Mouse (Mus musculus) stomach, embryonic 14.5 days (tissue): ENCODE results near the gene Pikfyve. TPM values are rescaled to one million over a fixed set of nuclear protein-coding genes. Genes with fewer than 3 reads are reported as not detected.
A peak's percentile ranks its signal among the peaks of the same experiment; 100 is the strongest.

Experiments
- ATAC-seq: fragments of 200-750 bp; cut with Nextera tagmentation; 2 replicates; pipeline ENCODE4 v1.8.0; 2017; ENCODE audit warnings: low read depth, moderate TSS enrichment; ENCODE audit not compliant: insufficient number of reproducible peaks, insufficient read depth, low FRiP score
- H3K27ac ChIP-seq: fragments of 300-500 bp; sonication (generic); 2 replicates; pipeline ENCODE4 v1.5.1; 2014; ENCODE audit warnings: mild to moderate bottlenecking, low read length, moderate library complexity, mixed read lengths
- H3K27me3 ChIP-seq: fragments of 300-500 bp; sonication (generic); 2 replicates; pipeline ENCODE4 v1.6.1; 2014; ENCODE audit warnings: low read length, control low read depth, mixed read lengths; ENCODE audit not compliant: control insufficient read depth, insufficient read depth
- H3K36me3 ChIP-seq: fragments of 300-500 bp; sonication (generic); 2 replicates; pipeline ENCODE4 v1.6.1; 2014; ENCODE audit warnings: mild to moderate bottlenecking, control low read depth, low read length, moderate library complexity, mixed read lengths; ENCODE audit not compliant: control insufficient read depth, insufficient read depth
- H3K4me1 ChIP-seq: fragments of 300-500 bp; sonication (generic); 2 replicates; pipeline ENCODE4 v1.6.1; 2014; ENCODE audit warnings: low read length, control low read depth, mixed read lengths; ENCODE audit not compliant: control insufficient read depth, insufficient read depth
- H3K4me2 ChIP-seq: fragments of 300-500 bp; sonication (generic); replicated peaks from 2 replicates; pipeline ENCODE4 v1.6.1; 2014; ENCODE audit warnings: low read depth, low read length, control low read depth
- H3K4me3 ChIP-seq: fragments of 300-500 bp; sonication (generic); 2 replicates; pipeline ENCODE4 v1.5.1; 2014; ENCODE audit warnings: low read depth, low read length, control low read depth
- H3K9ac ChIP-seq: fragments of 300-500 bp; sonication (generic); replicated peaks from 2 replicates; pipeline ENCODE4 v1.6.1; 2014; ENCODE audit warnings: low read depth, mild to moderate bottlenecking, control low read depth, low read length, moderate library complexity, mixed read lengths
- H3K9me3 ChIP-seq: fragments of 300-500 bp; sonication (generic); 2 replicates; pipeline ENCODE4 v1.6.1; 2016; ENCODE audit warnings: low read depth, low read length, control low read depth; ENCODE audit not compliant: control insufficient read depth
- WGBS: fragments of 180-500 bp; shearing (Covaris S2); extraction: QIAGEN DNeasy Blood & Tissue Kit; methylation state at CpG from one replicate; pipeline ENCODE4 v1.1.7; 2014; 5-methylcytosine and 5-hydroxymethylcytosine counted together
- polyA plus RNA-seq: library from polyadenylated mRNA; unstranded; fragments of >200 nt; fragmentation: Nextera tagmentation; extraction: Ambion mirVana; gene quantifications from 2 replicates; pipeline ENCODE4 v1.2.1, GENCODE M21; 2014

The Pikfyve gene
- 18.7 TPM in 2 replicates for polyA plus RNA-seq

GRCm38 (mm10) chr1:65186287-65187073 is at the start of gene Pikfyve, which contains the start of gene Idh1:
Gene Pikfyve, plus strand, starts transcription at chr1:65186683.
Gene Idh1, minus strand, starts transcription at chr1:65186500.
- Histone ChIP-seq H3K4me3 (peak within 1 kb of the TSS; percentile 82), H3K4me2 (peak within 1 kb of the TSS; percentile 70), H3K27me3 (no peaks in the 10 kb centered on the region), H3K9me3 (no peaks in the 10 kb centered on the region), H3K4me1 (peaks cover 6% of the 10 kb centered on the region; the same call in 1 of the 2 replicates), H3K9ac (peak within 1 kb of the TSS; percentile 87), H3K36me3 (no peaks in the 10 kb centered on the region), H3K27ac (peak within 1 kb of the TSS; percentile 61; the same call in 1 of the 2 replicates)
- ATAC-seq = peak; percentile 100
- 2% methylated on average over 64 of the region's 71 CpGs for WGBS

GRCm38 (mm10) chr1:65137560-65137959 is 48.9 kb upstream of the Pikfyve start:
- no peaks in the 10 kb centered on the region for H3K4me1 ChIP-seq
- no peak overlapping the region for H3K4me3 ChIP-seq
- no peak overlapping the region for H3K4me2 ChIP-seq
- no peak for ATAC-seq
- H3K27ac ChIP-seq = no peak overlapping the region
- no peaks in the 10 kb centered on the region for H3K9me3 ChIP-seq
- H3K9ac ChIP-seq = no peak overlapping the region
- H3K36me3 ChIP-seq = no peaks in the 10 kb centered on the region
- 82% methylated on average over 6 of the region's 6 CpGs for WGBS
- H3K27me3 ChIP-seq = no peaks in the 10 kb centered on the region

- Histone ChIP-seq H3K36me3 (no peaks in the 10 kb centered on the region), H3K9me3 (no peaks in the 10 kb centered on the region), H3K27me3 (no peaks in the 10 kb centered on the region), H3K4me3 (no peak overlapping the region), H3K4me2 (no peak overlapping the region), H3K9ac (no peak overlapping the region), H3K4me1 (no peaks in the 10 kb centered on the region), H3K27ac (no peak overlapping the region)
- ATAC-seq = no peak
- 74% methylated on average over 2 of the region's 2 CpGs for WGBS
Observed at GRCm38 (mm10) chr1:65144783-65145182, 41.7 kb upstream of the Pikfyve start.

GRCm38 (mm10) chr1:65146601-65147000 is 39.9 kb upstream of the Pikfyve start:
- ATAC-seq = no peak

GRCm38 (mm10) chr1:65147326-65147725 is 39.2 kb upstream of the Pikfyve start:
- ATAC-seq = no peak
- Histone ChIP-seq H3K27ac (no peak overlapping the region), H3K36me3 (no peaks in the 10 kb centered on the region), H3K4me1 (no peaks in the 10 kb centered on the region), H3K9ac (no peak overlapping the region), H3K4me3 (no peak overlapping the region), H3K9me3 (no peaks in the 10 kb centered on the region), H3K4me2 (no peak overlapping the region), H3K27me3 (no peaks in the 10 kb centered on the region)
- WGBS = 91% methylated on average over 5 of the region's 5 CpGs

More at GRCm38 (mm10) chr1:65146601-65147000, 39.9 kb upstream of the Pikfyve start:
- no peaks in the 10 kb centered on the region for H3K4me1 ChIP-seq
- H3K27ac ChIP-seq = no peak overlapping the region
- no peaks in the 10 kb centered on the region for H3K27me3 ChIP-seq
- no peak overlapping the region for H3K4me3 ChIP-seq
- no peaks in the 10 kb centered on the region for H3K36me3 ChIP-seq
- no peak overlapping the region for H3K4me2 ChIP-seq
- no peak overlapping the region for H3K9ac ChIP-seq
- H3K9me3 ChIP-seq = no peaks in the 10 kb centered on the region
- WGBS = 35% methylated on average over 2 of the region's 2 CpGs

GRCm38 (mm10) chr1:65147971-65148370 is 38.5 kb upstream of the Pikfyve start:
- H3K9me3 ChIP-seq = no peaks in the 10 kb centered on the region
- 76% methylated on average over 3 of the region's 3 CpGs for WGBS

GRCm38 (mm10) chr1:65154814-65155213 is 31.7 kb upstream of the Pikfyve start:
- Histone ChIP-seq H3K27ac (no peak overlapping the region), H3K27me3 (no peaks in the 10 kb centered on the region), H3K4me2 (no peak overlapping the region), H3K36me3 (peaks cover 15% of the 10 kb centered on the region), H3K9me3 (no peaks in the 10 kb centered on the region), H3K4me3 (no peak overlapping the region), H3K4me1 (no peaks in the 10 kb centered on the region), H3K9ac (no peak overlapping the region)
- ATAC-seq = no peak

More at GRCm38 (mm10) chr1:65147971-65148370, 38.5 kb upstream of the Pikfyve start:
- Histone ChIP-seq H3K27ac (no peak overlapping the region), H3K9ac (no peak overlapping the region), H3K27me3 (no peaks in the 10 kb centered on the region), H3K4me3 (no peak overlapping the region), H3K4me1 (no peaks in the 10 kb centered on the region), H3K4me2 (no peak overlapping the region), H3K36me3 (no peaks in the 10 kb centered on the region)
- ATAC-seq = no peak

- Histone ChIP-seq H3K9ac (no peak overlapping the region), H3K4me3 (no peak overlapping the region), H3K4me1 (no peaks in the 10 kb centered on the region), H3K36me3 (peaks cover 27% of the 10 kb centered on the region), H3K27ac (no peak overlapping the region), H3K4me2 (no peak overlapping the region), H3K9me3 (no peaks in the 10 kb centered on the region), H3K27me3 (no peaks in the 10 kb centered on the region)
- ATAC-seq = no peak
- 93% methylated on average over 5 of the region's 5 CpGs for WGBS
Observed at GRCm38 (mm10) chr1:65156111-65156510, 30.4 kb upstream of the Pikfyve start.
